Mouse (Mus musculus) kidney, adult 9 months (tissue): Measurements from ENCODE around the gene B3gat1.
A peak's percentile ranks its signal among the peaks of the same experiment; 100 is the strongest.

Source experiments
- DNase-seq: peaks from one replicate; pipeline ENCODE4 v3.0.0; 2022

Gene B3gat1

DNA sequence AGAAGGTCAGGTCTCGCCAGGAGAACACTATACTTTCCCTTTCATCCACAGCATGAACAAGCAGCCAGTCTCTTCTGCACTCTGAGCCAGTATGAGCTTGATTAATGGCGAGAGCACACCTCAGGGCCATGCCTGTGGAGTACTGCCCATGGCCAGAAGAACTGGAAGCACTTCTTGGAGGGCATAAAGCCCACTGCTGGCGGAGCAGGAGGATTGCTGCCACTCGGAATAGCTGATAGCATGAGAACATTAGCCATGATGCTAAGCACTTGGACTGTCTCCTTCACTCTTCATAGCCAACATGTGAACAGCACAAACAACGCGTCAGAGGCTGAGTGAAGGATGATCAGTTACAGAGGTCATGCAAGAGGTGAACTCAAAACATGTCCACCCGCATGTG, 44.9 kb downstream of the B3gat1 start:
- DNase-seq = peak; percentile 41

DNA sequence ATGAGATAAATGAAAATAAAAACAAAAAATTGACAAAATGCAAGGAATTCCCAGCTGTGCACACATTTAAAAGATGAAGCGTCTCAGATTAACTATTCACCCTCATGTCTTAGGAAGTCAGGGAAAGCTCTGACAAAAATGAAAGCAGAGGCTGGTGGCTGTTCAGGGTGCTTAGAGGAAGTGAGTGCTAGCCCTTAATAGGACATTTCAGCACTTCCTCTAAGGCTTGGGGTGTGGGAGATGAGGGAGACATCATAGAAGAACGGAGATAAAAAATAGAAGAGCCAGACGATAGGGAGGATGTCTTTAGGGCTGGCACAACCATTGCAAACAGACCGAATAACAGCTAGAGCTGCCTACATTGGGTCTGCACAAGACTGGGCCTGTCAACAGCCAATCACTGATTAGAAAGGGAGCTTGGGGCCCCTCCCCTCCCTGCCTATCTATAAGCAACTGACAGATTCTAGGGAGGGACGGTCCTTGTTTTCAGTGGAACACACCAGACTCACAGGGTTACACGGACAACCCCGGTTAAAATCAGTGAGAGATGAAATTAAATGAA, 50.0 kb downstream of the B3gat1 start:
- DNase-seq = no peak

DNA sequence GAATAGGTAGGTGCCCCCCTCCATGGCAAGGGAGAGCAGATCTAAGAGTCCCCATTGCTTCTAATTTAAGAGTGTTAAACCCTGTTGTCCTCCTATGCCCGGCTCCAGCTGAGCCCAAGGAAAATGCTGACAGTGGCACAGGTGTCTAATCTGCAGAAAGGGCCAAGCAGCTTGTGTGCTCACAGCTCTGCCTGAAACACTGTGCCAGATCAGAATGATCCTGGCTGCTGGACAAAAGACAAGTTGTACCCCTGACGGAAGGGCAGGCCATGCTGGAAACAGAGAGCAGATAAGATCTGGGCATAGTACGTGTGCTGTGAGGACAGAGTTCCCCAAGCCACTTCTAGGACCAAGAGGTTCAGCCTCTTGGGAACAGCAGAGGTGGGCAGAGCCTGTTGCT, 59.3 kb downstream of the B3gat1 start:
- DNase-seq = no peak

DNA sequence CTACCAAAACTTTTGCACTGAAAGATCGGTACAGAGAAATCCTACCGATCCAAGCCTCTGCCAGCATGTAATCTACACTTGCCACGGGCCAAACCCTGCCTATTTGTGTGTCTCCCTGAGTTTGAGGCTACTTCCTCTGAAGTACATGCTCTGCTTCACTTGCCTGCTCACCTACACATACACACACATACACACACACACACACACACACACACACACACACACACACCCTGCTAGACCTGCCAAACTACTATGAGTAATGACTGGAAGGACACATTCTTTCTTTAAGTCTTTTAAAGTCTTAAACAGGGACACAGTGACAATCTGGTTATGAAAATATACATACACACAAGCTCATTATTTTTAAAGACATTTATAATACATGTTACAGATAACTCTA, 64.7 kb downstream of the B3gat1 start:
- peak; percentile 36 for DNase-seq

DNA sequence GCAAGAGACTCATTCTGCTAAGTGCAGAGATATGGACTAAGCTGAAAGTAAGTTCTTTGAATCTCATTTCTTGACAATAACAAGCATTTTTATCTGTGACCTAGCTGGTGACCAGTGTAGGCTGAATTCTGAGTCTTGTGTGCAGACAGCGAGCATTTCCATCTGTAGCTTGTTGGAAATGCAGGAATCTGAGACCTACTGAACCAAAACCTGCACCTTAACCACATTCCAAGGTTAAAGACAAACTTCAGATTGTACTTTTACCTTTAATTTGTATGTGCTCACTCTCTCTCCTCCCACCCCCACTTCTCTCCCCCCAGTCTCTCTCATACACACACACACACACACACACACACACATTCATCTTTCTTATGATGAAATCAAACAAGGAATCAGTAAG, 65.2 kb downstream of the B3gat1 start:
- DNase-seq = peak; percentile 79

DNA sequence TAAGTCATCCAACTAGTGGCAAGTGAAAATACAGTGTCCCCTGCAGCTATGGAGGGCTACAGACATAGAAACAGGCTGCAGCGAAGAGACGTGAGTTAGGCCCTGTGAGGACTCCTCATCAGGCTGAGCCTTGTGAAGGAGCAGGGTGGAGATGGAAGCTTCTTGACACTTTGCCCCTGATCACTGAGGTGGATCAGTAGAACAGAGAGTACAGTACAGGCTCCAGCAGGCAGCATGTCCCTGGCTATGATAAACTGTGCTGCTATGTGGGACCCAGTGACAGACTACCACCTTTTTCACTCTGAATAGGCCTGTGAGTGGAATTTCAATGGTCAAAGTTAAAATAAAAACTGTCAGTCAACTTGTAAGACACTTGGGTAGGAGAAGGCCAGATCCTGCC, 66.8 kb downstream of the B3gat1 start:
- DNase-seq = peak; percentile 93

DNA sequence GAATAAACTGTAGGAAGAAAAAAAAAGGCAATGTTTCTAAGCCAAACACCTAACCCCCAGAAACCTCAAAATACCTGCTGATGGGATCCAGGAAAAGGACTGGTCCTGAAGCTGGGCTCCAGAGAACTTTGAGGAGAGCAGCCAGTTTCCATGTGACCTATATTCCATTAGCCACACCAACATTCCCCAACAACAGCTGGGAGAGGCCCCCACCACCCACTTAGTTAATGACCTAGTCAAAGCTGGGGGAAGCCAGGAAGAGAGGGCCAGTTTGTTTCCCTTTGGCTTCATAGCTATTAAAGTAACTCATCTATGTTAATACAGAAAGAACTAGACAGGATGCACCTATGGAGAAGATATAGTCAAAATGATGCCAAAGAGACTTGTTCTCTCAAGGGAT, 70.8 kb downstream of the B3gat1 start:
- no peak for DNase-seq

DNA sequence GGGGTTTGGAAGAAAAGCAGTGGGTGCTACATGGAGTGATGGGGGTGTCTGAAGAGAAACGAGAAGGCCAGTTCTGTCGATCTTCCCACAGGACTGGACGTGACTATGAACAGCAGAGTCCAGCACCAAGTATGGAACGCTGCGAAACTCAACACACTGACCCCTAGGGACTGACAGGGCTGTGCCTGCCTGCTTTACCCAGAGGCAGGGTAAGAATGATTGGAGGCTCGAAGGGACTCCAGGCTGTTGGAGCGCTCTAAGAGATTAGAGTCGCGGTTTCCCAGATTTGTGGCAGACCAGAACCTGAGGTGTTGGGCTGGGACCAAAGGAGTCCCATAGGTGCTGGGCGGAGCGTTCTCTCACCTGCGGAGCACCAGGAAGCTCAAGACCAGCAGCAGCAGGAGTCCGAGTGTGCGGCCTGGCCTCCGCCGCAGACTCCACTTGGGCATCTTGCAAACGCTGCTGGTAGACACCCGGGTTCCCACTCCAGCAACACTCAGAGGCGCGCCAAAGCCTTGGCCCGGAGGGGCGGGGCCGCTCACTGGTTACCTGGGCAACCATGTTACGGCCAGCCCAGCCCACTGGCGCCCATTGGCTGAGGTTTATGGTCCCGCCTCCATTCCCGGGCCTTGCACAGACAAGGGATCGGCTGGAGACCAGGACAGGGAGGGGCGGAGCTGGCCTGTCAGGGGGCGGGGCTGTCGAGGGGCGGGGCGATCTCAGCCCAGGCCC, 72.6 kb downstream of the B3gat1 start, which contains the start of gene Glb1l2:
Gene Glb1l2 (minus strand): TSS at position 534 of the 732 bp plus-strand sequence.
- DNase-seq = peak; percentile 98

DNA sequence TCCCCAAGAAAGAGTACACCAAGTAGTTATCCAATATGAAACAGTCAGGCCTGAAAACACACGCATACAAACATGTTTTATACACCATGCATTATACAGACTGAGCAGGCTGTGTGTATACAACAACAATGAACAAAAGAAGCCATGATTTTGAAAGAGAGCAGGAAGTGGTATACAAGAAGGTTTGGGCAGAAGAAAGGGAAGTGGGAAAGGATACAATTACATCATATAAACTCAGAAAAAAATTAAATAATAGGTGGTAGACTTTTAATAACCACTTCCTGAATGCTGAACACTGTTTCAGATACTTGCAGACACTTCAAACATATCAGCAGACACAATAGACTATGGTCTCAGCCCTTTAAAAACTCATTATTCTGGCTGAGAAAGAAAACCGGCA, 75.2 kb downstream of the B3gat1 start:
- DNase-seq = no peak
